Mouse (Mus musculus) C2C12 (cell line): ENCODE data around the gene Ddx20. TPM values are rescaled to one million over a fixed set of nuclear protein-coding genes. Genes with fewer than 3 reads are reported as not detected.

Experiments
- H3K27me3 ChIP-seq: one replicate; pipeline ENCODE4 v1.6.1; 2011; ENCODE audit not compliant: control insufficient read depth, insufficient read depth, insufficient read length
- H3K36me3 ChIP-seq: one replicate; pipeline ENCODE4 v1.6.1; 2011; ENCODE audit not compliant: control insufficient read depth, insufficient read depth
- H3K4me3 ChIP-seq: one replicate; pipeline ENCODE4 v1.5.1; 2011; ENCODE audit warnings: mild to moderate bottlenecking, control low read depth; ENCODE audit not compliant: poor library complexity, insufficient read depth, severe bottlenecking
- H3K79me2 ChIP-seq: one replicate; pipeline ENCODE4 v1.6.1; 2011; ENCODE audit not compliant: control insufficient read depth, insufficient read depth
- H3K79me3 ChIP-seq: one replicate; pipeline ENCODE4 v1.6.1; 2011; ENCODE audit warnings: low read depth, control low read depth
- H3ac ChIP-seq: one replicate; pipeline ENCODE3; 2011; ENCODE audit warnings: low read depth; ENCODE audit not compliant: control insufficient read depth, insufficient read length
- CEBPB ChIP-seq: IDR thresholded peaks from one replicate; pipeline ENCODE4 v1.6.1; 2011; ENCODE audit warnings: low read depth, mild to moderate bottlenecking, control low read depth, moderate library complexity
- CTCF ChIP-seq: IDR thresholded peaks from one replicate; pipeline ENCODE4 v1.5.1; 2011; ENCODE audit not compliant: control insufficient read depth, insufficient read depth, insufficient read length
- FOSL1 ChIP-seq: IDR thresholded peaks from one replicate; pipeline ENCODE4 v1.8.0; 2011; ENCODE audit warnings: mild to moderate bottlenecking, low read length; ENCODE audit not compliant: poor library complexity, insufficient read depth, severe bottlenecking
- MAX ChIP-seq: IDR thresholded peaks from one replicate; pipeline ENCODE4 v1.6.1; 2011; ENCODE audit warnings: mild to moderate bottlenecking, control low read depth
- MYOD1 ChIP-seq: IDR thresholded peaks from one replicate; pipeline ENCODE4 v1.6.1; 2011; ENCODE audit warnings: low read depth; ENCODE audit not compliant: control insufficient read depth, insufficient read length
- MYOG ChIP-seq: IDR thresholded peaks from one replicate; pipeline ENCODE4 v1.6.1; 2011; ENCODE audit not compliant: control insufficient read depth, insufficient read length; ENCODE audit errors: extremely low read depth
- USF1 ChIP-seq: IDR thresholded peaks from one replicate; pipeline ENCODE4 v1.6.1; 2011; ENCODE audit warnings: low read depth, mild to moderate bottlenecking, control low read depth, moderate library complexity
- polyA plus RNA-seq: library from polyadenylated mRNA; unstranded; fragments of >200 nt; fragmentation: generic; extraction: Trizol; gene quantifications from one replicate; pipeline ENCODE4 v1.2.1, GENCODE M21; 2012; ENCODE audit warnings: missing spikeins

Ddx20 gene
- polyA plus RNA-seq, 1 experiment: 15.7 TPM

DNA sequence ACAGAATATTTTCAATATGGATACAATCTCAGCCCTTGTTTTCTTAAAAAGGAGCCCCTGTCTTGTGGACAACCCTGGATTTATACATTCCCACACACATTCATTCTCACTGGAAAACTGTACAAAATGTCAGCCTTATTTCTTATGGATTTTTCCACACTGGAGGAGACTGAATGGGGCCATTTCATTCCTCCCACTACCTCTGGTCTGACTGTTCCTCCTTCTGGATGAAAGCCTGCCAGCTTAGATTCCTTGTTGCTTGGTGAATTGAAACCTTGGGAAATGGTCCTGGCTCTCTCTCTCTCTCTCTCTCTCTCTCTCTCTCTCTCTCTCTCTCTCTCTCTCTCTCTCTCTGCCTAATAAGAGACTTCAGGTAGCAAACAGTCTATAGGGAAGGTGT lies 25.5 kb upstream of the Ddx20 start:
- peaks cover 18% of the 10 kb centered on the region for H3K36me3 ChIP-seq
- H3K79me3 ChIP-seq: no peaks in the 10 kb centered on the region
- H3K27me3 ChIP-seq: no peaks in the 10 kb centered on the region
- peaks cover 4% of the 10 kb centered on the region for H3K79me2 ChIP-seq
- no peak overlapping the region for H3K4me3 ChIP-seq
- no peak for TF ChIP-seq MYOG
- TF ChIP-seq MAX: no peak
- TF ChIP-seq FOSL1: no peak
- TF ChIP-seq USF1: no peak
- no peak for TF ChIP-seq CEBPB
- TF ChIP-seq MYOD1: no peak
- TF ChIP-seq CTCF: no peak
- no peak overlapping the region for H3ac ChIP-seq

DNA sequence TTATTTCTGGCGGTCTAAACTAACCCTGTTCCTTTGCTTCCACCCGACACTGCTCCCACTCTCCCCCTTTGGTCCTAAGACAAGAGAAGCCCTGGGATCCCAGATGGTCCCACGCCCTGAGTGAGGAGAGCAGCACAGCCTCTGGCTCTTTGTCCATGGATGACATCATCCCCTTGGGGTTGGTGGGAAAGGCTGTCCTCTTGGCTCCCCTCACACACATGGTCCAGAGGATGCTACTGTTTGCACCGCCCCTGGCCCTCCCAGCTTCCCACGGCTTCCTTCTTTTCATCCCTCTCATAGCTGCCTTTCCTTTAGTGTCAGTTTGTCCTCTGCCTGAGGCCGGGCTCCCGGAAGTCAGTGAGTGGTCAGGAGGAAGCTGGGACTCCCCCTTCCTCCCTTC lies 24.4 kb upstream of the Ddx20 start:
- no peak for TF ChIP-seq FOSL1
- TF ChIP-seq MYOG: no peak
- no peak for TF ChIP-seq MAX
- TF ChIP-seq USF1: no peak
- TF ChIP-seq MYOD1: no peak
- TF ChIP-seq CTCF: no peak
- TF ChIP-seq CEBPB: no peak
- no peak overlapping the region for H3K4me3 ChIP-seq
- H3K79me3 ChIP-seq: no peaks in the 10 kb centered on the region
- H3K36me3 ChIP-seq: peaks cover 18% of the 10 kb centered on the region
- H3ac ChIP-seq: no peak overlapping the region
- H3K79me2 ChIP-seq: peaks cover 15% of the 10 kb centered on the region
- H3K27me3 ChIP-seq: no peaks in the 10 kb centered on the region

DNA sequence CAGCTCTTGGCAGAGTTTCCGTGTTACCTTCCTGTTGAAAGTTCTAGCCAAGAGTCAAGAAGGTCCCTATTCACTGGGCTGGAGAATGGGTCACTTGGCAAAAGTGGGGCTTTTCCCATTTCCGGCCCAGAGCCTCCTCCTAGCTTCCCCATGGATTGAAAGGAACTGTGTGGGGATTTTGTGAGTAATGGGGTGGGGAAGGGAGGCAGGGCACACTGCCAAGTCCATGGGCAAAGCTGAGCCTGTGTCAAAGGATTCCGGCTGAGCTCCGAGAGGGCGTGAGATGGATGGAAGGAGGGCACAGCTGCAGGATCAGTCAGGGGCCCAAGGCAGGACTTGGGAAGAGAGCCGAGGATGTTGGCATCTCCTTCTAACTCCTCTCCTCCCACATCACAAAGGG lies 22.9 kb upstream of the Ddx20 start:
- Histone ChIP-seq H3K27me3 (no peaks in the 10 kb centered on the region), H3K36me3 (peaks cover 13% of the 10 kb centered on the region), H3K79me2 (peaks cover 30% of the 10 kb centered on the region), H3ac (no peak overlapping the region), H3K4me3 (no peak overlapping the region), H3K79me3 (peaks cover 6% of the 10 kb centered on the region)
- no peak for TF ChIP-seq USF1
- no peak for TF ChIP-seq CTCF
- no peak for TF ChIP-seq FOSL1
- TF ChIP-seq MAX: no peak
- no peak for TF ChIP-seq MYOD1
- TF ChIP-seq CEBPB: no peak
- TF ChIP-seq MYOG: no peak

DNA sequence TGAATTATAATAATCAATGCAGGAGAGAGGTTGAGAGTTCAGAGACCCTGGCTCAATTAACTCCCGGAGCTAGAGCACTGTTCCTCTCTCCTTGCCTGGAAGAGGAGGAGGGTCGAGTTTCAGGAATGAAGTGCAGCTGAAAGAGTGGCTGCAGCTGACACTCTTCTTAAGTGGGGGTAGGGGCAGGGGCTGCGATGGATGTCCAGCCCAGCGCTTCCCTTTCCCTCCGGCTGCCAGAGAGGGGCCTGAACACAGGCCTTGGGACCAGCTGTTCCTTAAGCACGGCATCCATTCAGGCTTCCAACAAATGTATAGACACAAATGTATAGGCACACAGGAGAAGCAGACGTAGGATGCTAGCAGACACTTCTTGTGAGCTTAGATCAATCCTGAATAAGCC lies 20.2 kb upstream of the Ddx20 start:
- peaks cover 32% of the 10 kb centered on the region for H3K79me2 ChIP-seq
- H3K4me3 ChIP-seq: no peak overlapping the region
- H3K36me3 ChIP-seq: peaks cover 11% of the 10 kb centered on the region
- no peak for TF ChIP-seq FOSL1
- TF ChIP-seq CEBPB: no peak
- TF ChIP-seq MYOG: no peak
- TF ChIP-seq MAX: no peak
- no peak for TF ChIP-seq CTCF
- no peak for TF ChIP-seq MYOD1
- no peak for TF ChIP-seq USF1
- no peaks in the 10 kb centered on the region for H3K27me3 ChIP-seq
- H3K79me3 ChIP-seq: peaks cover 6% of the 10 kb centered on the region
- no peak overlapping the region for H3ac ChIP-seq

DNA sequence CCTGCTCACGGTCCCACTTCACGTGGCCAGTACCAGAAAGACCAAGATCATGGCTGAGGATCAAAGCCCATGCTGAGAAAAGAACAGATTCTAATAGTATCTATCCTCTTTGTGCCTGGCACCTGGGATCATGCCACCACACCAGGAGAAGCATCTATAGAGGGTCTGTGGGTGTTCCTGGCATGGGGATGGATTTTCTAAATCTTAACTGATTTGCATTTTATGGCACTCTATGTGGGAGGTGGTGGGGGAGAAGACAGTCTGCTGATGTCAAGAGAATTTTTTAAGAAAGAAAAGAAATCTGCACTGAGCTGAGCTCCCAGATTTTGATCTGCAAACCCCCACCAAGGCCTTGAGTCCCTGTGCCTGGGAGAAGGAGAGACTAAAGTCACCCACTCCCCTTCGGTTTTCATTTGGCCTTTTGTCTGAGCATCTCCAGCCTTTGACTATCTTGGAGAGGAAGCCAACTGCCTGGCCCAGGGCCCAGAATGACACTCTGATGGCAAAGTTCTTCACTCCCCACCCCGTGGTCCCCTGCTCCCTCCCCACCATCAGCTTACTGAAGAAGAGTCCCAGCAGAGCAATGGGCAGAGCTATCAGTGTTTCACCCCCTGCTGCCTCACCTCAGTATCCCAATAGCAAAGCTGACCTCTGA lies 19.1 kb upstream of the Ddx20 start:
- H3K79me2 ChIP-seq: peaks cover 32% of the 10 kb centered on the region
- peaks cover 6% of the 10 kb centered on the region for H3K79me3 ChIP-seq
- no peak overlapping the region for H3K4me3 ChIP-seq
- TF ChIP-seq MYOG (no peak), CEBPB (no peak), CTCF (no peak), USF1 (no peak), FOSL1 (no peak), MAX (no peak)
- H3ac ChIP-seq: no peak overlapping the region
- H3K27me3 ChIP-seq: no peaks in the 10 kb centered on the region
- peaks cover 7% of the 10 kb centered on the region for H3K36me3 ChIP-seq

DNA sequence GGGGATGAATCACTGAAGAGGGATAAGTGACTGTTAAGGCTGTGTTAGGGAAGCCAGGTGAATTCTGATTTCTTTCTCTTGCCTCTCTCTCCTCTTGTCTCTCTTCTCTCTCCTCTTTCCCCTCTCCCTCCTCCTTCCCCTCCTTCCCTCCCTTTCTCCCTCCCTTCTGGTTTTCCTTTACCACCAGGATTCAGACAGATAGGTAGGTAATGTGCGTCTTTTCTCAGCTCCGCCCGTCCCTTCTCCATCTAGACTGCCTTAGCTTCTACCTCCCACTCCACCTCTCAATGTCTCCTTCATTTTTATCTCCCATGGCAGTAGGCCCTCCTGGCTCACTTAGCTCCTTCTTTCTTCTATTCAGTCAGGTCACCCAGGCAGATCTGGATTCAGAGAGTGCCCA lies 18.2 kb upstream of the Ddx20 start:
- peaks cover 32% of the 10 kb centered on the region for H3K79me2 ChIP-seq
- H3K27me3 ChIP-seq: no peaks in the 10 kb centered on the region
- peak overlapping the region; percentile 82 for H3ac ChIP-seq
- peaks cover 2% of the 10 kb centered on the region for H3K36me3 ChIP-seq
- H3K4me3 ChIP-seq: peak overlapping the region; percentile 36
- H3K79me3 ChIP-seq: peaks cover 6% of the 10 kb centered on the region
- TF ChIP-seq MAX (no peak), CEBPB (no peak), FOSL1 (no peak), MYOG (no peak), MYOD1 (no peak), CTCF (no peak), USF1 (no peak)
